Mouse (Mus musculus): ENCODE measurements around the gene Wdr6. TPM values are rescaled to one million over a fixed set of nuclear protein-coding genes. Genes with fewer than 3 reads are reported as not detected.

Gene Wdr6
- total RNA-seq, 2 experiments from 2014 or later, result 150 to 157 TPM

DNA sequence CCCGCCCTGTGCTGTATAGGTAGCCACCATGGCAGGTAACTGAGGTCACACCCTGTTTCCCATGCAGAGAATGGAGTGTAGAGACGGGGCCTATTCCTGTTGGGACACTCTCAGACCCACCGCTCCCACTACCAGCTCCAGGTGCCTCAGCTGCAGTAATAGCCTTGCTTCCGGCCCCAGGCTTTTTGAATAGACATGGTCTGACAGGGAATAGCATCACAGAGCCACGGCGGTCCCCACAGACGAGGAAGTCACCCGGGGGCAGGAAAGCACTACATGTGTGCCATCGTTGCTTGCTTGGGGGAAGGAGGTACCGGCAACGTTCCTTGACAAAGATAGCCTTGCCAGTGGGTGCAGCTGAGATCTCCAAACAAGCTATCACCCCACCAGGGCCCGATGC is 3.6 kb downstream of the Wdr6 start:
- DNase-seq (ENCODE audit: low spot score in 2 of 2), result no peak

DNA sequence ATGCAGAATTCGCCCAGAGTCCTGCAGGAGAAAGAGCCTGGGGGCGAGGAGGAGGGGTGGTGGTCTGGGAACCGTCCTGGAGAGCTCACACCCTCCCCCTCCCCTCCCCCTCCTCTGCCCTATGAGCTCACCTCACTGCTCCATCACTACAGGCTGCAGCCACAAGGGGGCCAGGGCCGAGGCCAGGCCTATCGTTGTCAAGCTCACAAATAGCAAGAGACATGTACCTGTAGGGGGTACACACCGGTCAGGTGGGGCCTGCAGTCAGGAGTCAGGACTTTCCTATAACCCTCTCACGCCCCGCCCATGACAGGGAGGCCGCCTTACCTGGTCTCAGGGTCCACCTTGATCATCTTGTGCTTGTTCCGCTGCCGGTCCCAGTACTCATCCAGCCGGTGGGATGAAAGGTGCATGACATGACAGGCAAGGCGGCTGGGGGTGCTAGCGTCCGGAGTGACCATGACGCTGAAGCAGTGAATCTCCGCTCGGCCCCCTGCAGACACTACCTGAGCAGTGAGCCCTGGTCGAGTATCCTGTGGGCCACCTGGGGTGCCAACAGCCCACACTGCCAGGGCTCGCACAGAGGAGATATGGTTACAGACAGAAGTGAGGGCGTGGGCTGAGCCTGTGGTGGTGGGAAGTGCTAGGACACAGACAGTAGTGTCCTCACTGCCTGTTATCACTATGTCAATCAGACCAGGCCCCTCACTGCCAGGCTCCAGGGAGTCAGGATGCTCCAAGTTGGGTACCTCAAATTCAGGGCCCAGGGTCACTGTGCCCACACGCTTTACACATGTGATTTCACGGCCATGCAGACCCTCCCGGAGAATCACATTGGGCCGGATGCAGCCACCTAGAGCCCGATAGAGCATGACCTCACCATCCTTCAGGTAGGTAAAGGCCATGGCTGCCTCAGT is 4.5 kb downstream of the Wdr6 start:
- DNase-seq (ENCODE audit: low spot score in 2 of 2), result peak in 1 of 2 experiments; percentile 43

DNA sequence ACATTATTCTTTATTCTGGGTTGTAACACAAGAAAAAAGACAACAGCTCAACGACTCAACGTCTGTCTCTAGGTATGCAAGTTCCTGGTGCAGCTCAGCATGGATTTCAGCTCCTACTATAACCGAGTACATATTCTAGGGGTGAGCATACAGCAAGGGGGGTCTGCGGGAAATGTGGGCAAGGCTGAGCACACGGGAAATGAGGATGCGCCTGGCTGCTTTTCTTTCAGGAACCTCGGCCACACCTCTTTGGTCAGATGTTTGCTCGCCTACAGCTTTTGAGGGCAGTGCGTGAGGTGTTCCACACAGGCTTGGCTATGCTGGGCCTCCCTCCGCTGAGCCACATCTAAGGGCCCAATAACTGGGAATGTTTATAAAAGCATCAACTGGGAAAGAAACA is 6.2 kb downstream of the Wdr6 start:
- no peak for DNase-seq (ENCODE audit: low spot score in 2 of 2)

DNA sequence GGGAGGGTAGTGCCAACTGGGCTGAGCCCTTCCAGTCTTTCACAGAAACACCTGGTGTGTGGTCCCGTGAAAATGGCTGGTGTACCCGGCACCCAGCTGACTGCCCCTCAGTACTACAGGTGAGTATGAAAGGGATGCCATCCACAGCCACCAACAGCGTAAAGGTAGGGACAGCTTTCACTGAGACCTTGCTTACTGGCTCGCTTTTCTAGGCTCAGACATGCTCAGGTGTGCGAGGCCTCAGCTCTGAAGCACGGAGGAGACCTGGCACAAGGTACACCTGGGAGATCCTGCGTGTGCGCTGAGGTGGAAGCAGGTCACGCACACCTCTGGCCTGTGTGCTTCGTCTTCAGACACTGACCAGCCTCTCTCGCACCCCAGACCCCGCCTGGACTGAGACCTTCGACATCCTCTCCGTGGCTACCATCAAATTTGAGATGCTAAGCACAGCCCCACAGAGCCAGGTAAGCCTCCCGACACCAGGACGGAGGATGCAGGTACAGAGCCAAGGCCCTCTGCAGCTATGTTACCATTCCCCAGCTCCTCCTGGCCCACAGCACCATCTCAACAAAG is 7.1 kb downstream of the Wdr6 start:
- DNase-seq (ENCODE audit: low spot score in 2 of 2), result no peak

DNA sequence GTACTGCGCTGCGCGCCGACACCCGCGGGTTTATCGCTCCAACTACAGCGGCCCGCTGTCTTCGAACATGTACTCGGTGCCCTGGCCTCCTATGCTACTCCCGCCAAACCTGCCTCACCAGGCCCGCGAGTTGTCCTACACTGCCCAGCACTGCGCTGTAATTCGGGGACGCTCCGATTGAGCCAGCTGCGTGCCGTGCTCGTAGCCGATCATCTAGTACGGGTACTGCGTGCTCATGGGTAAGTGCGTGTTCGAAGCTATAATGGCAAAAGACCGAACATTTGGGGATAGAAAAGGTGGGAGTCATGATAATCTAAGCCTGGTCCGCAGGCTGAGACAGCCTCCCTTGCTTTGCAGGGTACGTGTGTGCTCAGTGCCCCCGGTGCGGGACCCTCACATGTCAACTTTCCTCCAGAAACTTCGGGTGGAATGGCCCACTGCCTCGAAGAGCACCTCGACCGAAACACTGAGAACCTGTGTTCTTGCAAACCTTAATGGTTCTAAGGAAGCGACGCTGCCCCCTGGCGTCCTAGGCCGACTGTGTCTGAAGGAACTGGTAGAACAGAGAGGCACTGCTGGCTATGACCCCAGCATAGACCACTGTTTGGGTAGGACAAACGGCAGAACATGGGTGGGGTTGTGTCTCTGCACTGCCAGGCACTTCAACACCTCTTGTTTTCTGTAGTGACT is 8.2 kb downstream of the Wdr6 start:
- DNase-seq (ENCODE audit: low spot score in 2 of 2), result peak in 1 of 2 experiments; percentile 71

DNA sequence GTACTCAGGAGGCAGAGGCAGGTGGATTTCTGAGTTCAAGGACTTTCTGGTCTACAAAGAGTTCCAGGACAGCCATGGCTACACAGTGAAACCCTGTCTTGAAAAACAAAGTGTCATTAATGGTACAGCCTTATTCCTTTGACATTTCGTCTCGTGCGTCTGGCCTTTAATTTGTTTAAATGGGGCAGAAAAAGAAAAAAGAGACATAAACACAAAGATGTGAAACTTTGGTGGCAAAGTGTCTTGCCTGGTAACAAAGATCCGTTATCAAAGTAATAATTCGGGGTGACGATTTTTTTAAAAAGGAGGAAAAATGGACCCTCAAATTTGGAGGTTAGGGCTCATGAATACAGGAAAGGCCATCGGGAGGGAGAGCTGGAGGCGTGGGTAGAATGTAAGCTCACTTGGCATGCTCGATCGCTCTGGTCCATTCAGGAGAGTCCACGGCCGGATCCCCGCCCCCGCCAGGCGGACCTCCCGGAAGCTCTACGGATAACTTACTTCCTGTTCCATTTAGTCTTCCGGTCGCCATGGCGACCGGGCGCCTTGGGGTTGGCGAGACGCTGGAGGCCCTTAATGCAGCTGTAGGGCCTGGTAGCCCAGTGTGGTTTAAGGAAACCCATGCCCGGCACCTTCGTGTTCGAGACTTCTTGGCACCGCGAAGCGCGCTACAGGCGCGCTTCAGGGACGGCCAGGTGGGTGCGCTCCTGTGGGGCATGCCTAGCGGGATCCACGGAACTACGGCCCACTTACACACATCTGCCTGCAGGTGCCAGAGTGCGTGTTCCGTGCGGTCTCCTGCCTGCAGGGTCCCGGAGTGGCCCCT is 8.9 kb downstream of the Wdr6 start, which contains the start of gene Dalrd3:
TSS of gene Dalrd3 (plus strand) at position 506 of the 826 bp plus-strand sequence.
- peak; percentile 76 to 80 for DNase-seq (ENCODE audit: low spot score in 2 of 2)

DNA sequence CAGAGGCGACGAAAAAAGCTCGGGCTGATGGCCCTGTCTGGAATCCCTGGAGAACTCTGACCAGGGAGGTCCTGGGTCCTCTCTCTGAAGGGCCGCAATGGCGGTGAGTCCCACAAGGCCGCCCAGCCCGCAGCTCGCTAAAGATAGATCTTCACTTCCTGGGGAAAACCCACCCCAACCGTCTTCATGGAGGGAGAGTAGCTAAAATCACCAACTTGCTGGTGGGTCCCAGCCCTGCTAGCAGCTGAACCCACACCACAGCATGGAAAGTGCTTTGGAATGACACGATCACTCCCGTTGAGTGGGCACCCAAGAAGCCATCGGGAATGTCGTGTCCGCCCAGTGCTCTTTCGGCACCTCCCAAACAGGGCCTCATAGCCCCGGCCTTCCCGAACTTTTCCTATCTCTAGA is 10.0 kb downstream of the Wdr6 start:
- no peak for DNase-seq (ENCODE audit: low spot score in 2 of 2)

DNA sequence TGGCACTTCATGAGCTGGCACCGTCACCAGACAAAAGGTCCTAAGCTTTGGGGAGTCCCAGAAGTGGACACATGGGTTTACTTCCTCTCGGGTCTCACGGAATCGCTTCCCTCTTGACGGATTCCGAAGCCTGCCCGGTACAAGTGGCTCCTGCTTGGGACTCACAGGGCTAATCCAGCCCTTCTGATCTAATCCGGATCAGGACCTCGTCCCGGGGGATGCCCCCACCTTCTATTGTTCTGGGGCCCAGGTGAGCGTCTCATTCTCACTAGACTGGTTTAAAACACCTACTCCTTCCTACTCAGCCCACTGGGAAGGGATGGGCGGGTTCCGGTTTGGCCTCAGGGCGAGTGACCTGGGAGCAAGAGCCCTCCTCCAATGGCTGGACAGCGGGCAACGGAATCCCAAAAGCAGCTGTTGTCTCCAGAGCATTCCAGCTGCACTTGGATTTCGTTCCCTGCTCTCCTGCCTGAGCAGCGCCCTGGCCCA is 10.6 kb downstream of the Wdr6 start:
- no peak for DNase-seq (ENCODE audit: low spot score in 2 of 2)

DNA sequence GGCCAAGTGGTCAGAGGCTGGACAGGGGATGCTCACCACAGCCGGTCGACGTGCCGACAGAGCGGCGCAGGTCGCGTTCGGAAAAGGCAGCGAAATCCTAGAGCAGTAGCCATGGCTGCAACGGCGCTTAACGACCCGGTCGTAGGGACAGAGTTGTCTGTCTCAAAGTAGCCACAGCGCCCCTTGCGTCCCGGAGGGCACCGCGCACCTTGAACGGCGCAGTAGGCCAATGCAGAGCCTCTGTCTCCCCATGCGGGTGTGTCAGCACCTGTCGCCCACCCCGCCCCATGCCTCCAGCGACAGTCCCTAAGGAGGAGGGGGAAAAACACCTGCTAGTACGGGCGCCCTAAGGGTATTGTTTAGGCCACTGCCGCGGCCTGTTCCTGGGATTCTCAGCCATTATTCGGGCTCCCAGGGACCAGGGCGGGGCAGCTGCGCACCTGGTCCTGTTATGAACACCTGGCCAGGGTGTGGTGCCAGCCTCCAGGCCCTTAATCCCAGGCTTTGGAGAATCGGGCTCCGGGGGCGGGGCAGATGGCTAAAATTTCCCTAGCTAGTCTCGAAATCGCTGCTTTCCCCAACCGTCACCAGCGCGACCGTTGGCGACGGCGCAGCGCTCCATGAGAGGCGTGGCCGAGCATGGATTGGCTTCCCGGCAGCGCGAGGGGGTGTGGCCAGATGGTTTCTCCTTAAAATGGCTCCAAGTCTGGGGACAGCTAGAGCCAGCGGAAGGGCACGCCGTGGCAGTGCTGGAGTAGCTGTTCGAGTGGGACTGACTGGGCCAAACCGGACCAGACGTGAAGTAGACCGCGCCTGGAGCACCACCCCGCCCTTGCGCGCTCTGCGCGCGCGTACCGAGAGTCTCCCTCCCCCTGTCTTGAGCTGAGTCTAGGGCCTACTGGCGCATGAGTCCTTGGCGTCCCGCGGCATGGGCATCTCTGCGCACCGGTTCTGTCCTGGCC is 11.4 kb downstream of the Wdr6 start, which contains the start of gene Ndufaf3:
TSS of gene Ndufaf3 (minus strand) at position 620 of the 962 bp plus-strand sequence.
- peak; percentile 93 to 95 for DNase-seq (ENCODE audit: low spot score in 2 of 2)

DNA sequence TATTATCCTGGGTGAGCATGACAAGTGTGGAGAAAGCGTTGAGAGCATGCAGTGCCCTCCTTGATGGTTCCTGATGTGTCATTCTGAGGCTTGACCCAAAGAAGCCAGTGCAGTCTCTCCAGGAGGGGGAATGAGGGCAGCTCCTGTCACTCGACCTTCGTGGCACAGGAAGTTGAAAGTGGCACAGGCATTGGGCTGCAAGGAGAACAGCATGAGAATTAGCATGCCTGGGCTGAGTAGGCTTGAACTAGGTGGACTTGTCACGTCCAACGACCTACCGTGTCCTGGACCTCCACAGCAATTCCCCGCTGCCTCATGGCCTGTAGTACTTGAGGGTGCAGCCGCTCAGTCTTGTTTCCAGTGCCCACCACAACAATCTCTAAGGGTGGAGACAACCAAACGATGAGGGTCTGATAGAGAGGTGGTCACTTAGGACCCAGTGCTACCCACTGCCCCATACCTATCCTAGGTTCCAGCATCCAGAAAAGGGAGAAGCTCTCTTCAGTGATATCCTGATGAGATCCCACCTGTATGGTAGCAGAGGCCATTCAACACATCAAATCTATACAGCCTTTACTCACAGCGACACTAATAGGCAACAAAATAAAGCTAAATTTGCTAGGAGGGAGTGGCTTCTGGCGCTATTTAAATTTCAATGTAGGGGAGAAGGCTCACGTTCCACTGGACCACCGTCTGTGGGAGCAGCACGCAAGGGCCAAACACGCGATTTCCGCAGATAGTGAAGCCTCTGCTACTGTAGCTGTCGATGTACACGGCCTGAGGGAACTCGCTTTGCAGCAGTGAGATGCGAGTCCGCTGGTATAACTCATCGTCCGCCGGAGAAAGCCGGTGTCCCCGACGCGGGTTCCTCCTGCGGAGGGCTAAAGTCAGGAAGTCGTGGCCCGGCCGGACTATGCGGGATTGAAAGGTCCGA is 12.4 kb downstream of the Wdr6 start:
- no peak for DNase-seq (ENCODE audit: low spot score in 2 of 2)

DNA sequence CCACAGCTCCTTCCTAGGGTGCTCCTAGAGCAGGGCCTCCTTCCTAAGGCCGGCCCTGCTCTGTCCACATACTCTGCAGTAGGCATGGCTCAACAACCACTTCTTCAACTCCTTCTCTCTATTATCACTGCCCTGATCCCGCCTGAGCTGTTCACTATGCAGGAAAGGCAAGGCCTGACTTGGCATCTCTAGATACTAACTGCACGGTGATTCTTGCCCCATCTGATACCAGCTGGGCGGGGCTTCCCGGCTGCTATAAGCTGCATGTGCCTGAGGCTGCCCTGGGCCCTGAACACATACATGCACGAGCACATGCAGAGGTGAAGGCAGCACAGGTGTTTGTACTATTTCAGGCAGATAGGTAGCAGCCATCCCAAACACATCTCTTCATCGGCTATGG is 14.4 kb downstream of the Wdr6 start:
- DNase-seq (ENCODE audit: low spot score in 2 of 2), result no peak

DNA sequence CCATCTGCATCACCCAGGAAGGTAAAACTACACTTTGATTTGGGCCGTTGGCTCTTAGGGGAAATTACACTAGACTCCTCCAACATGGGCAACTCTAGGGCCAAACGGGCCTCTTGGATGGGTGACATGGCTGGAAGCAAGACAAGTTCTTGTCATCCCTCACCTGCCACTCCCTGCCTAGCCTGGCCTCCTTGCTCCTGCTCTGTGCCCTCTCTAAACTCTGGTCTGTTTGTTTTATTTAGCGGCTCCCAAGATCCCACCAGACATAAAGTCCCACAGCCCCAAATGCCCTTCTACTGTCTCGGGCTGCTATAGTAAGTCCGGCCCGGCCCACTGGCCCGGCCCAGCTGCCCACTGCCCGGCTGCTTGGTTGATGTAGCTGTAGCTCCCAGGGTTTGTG is 14.9 kb downstream of the Wdr6 start:
- no peak for DNase-seq (ENCODE audit: low spot score in 2 of 2)

DNA sequence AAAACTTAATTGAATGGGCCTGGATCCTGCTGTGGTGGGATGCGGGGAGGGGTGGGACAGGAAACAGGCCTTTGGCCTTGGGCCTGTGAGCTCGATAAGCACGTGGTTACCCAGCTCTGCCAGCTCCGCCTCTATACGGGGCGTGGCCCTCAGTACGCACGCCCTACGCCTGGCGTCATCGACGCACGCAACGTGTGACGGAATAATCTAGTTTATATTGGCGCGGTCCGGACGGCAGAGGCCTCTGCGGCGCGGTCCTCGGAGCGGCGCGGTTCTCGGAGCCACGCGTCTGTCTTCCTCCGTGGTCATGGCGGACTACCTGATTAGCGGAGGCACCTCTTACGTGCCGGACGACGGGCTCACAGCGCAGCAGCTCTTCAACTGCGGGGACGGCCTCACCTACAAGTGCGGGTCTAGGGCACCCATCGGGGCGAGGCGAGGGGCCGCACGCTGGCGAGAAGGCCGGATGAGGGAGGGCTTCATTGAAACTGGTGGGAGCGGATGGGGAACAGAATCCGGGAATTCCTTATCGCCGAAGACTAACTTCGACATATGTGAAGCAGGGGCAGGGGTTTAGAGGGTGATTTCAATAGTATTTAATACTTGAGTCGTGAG is 18.2 kb downstream of the Wdr6 start, which contains the start of gene Impdh2:
TSS of gene Impdh2 (plus strand) at position 60 of the 615 bp plus-strand sequence.
- peak; percentile 86 to 87 for DNase-seq (ENCODE audit: low spot score in 2 of 2)

DNA sequence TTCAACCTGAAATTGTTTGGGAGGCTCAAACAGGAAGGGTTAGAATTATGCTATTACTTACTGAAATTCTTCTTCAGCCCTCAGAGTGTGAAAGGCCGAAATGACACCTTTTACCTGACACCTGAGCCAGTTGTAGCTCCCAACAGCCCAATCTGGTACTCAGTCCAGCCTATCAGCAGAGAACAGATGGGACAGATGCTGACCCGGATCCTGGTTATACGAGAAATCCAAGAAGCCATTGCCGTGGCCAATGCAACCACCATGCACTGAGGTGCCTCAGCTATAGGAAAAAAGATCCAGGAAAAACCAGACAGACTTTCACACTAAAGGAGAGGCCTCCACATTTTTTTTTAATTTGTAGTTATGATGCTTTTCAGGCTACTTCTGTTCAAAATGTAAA is 19.4 kb downstream of the Wdr6 start:
- DNase-seq (ENCODE audit: low spot score in 2 of 2), result no peak

DNA sequence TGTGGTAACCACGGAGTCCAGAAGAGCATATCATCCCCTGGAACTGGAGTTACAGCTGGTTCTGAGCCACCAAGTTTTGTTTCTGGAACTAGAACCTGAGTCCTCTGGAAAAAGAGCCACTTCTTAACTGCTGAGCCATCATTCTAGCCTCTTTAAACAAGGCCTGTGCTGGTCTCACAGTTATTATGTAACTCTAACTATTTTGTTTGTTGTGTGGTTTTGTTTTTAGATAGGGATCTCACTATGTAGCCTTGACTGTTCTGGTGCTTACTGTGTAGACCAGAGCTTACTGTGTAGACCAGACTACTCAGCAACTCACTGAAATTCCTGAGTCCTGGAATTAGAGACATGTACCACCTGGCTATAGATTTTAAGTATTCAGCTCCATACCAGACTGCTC is 31.7 kb downstream of the Wdr6 start:
- no peak for DNase-seq (ENCODE audit: low spot score in 2 of 2)

DNA sequence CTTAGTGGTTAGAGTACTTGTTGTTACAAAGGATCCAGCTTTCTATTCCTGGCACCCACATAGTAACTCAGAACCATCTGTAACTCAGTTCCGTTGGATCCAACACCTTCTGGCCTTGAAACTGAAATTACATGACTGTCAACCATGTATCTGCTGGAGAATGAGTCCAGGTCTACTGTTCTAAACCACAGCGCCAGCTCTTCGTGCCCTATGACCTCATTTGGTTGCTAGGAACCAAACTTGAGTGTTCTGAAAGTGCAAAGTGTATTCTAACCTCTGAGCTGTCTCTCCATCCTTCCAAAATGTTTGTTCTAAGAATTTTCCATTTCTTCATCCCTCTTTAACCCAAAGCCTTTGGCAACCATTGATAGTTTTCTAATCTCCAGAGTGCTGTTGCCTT is 32.6 kb downstream of the Wdr6 start:
- no peak for DNase-seq (ENCODE audit: low spot score in 2 of 2)

DNA sequence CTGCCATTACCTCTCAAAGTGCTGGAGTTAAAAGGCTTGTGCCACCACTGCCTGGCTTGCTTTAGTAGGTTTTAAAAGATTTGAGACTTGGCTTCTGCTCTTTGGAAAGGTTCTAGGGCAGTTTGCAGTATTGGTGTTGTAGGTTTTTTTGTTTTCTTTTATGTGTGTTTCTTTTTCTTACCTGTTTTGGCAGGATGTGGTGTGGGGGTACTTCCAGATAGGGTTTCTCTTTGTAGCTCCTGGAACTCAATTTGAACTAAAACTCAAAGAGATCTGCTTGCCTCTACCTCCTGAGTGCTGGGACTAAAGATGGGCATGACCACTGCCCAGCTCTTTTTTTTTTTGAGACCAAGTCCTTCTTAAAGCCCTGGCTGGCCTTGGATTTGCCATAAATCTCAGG is 37.7 kb downstream of the Wdr6 start:
- DNase-seq (ENCODE audit: low spot score in 2 of 2), result no peak

DNA sequence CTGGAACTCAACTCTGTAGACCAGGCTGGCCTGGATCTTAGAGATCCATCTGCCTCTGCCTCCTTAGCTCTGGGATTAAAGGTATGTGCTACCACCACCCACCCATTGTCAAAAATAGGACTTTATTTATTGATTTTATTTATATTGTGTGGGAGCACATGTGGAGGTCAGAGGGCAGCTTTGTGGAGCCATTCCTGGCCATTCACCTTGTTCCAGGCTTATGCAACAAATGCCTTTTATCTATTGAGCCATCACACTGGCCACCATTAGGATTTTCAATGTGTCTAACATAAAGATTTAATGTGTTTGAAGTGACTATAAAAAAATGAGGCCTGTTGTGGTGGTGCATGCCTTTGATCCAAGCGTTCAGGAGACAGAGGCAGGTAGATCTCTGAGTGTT is 47.0 kb downstream of the Wdr6 start:
- no peak for DNase-seq (ENCODE audit: low spot score in 2 of 2)

All from adrenal gland, postnatal 4 days (tissue).